Mouse (Mus musculus) liver, embryonic 16.5 days (tissue): ENCODE results near the gene Hnf1a. TPM values are rescaled to one million over a fixed set of nuclear protein-coding genes. Genes with fewer than 3 reads are reported as not detected.

Source experiments
- polyA plus RNA-seq: library from polyadenylated mRNA; unstranded; fragments of >200 nt; fragmentation: Nextera tagmentation; extraction: Ambion mirVana; gene quantifications from 2 replicates; pipeline ENCODE4 v1.2.1, GENCODE M21; 2015

The Hnf1a gene
- polyA plus RNA-seq, 1 experiment from 2014 or later: 4.7 TPM

Other genes with a start within 250 kb of the Hnf1a start
- gene Ankrd13a, start 196.4 kb downstream of the Hnf1a start, polyA plus RNA-seq: 10.0 and 11.8 TPM in 2 replicates
- gene Git2, start 195.6 kb downstream of the Hnf1a start, polyA plus RNA-seq: 15.4 and 16.1 TPM in 2 replicates
- gene 1500011B03Rik, start 147.6 kb downstream of the Hnf1a start, polyA plus RNA-seq: 19.4 and 22.7 TPM in 2 replicates
- not detected in 2 replicates for gene 4930519G04Rik, start 117.4 kb downstream of the Hnf1a start, polyA plus RNA-seq
- 0.02 TPM in 1 of 2 replicates, not detected in the other for gene Gm9936, start 112.4 kb downstream of the Hnf1a start, polyA plus RNA-seq
- gene Oasl2, start 74.2 kb downstream of the Hnf1a start, polyA plus RNA-seq: 2.2 and 2.6 TPM in 2 replicates
- 0.26 and 0.61 TPM in 2 replicates for gene Oasl1, start 47.9 kb downstream of the Hnf1a start, polyA plus RNA-seq
- gene 2210016L21Rik, start 28.9 kb downstream of the Hnf1a start, polyA plus RNA-seq: 9.8 and 10.2 TPM in 2 replicates
- gene Sppl3, start 40.0 kb upstream of the Hnf1a start, polyA plus RNA-seq: 3.2 and 3.3 TPM in 2 replicates
- 8.1 and 8.5 TPM in 2 replicates for gene Gm10401, start 127.2 kb upstream of the Hnf1a start, polyA plus RNA-seq
- 48.8 and 54.2 TPM in 2 replicates for gene Acads, start 148.3 kb upstream of the Hnf1a start, polyA plus RNA-seq
- gene Unc119b, start 163.9 kb upstream of the Hnf1a start, polyA plus RNA-seq: 7.7 and 8.1 TPM in 2 replicates
- 16.6 and 19.4 TPM in 2 replicates for gene Mlec, start 187.1 kb upstream of the Hnf1a start, polyA plus RNA-seq
- 0.13 and 0.19 TPM in 2 replicates for gene Cabp1, start 223.3 kb upstream of the Hnf1a start, polyA plus RNA-seq